Mouse (Mus musculus): ENCODE measurements around the gene 1110012L19Rik. TPM values are rescaled to one million over a fixed set of nuclear protein-coding genes. Genes with fewer than 3 reads are reported as not detected.
"Not testable (repeated sequence)": the region's sequence is repeated elsewhere in the genome, so short reads cannot be mapped to it uniquely, and the experiment has no call there.

1110012L19Rik gene
- polyA plus RNA-seq (2011; ENCODE audit: insufficient read length, low read depth, missing spikeins): 25.0 and 30.1 TPM in 2 replicates

- no peaks in the 10 kb centered on the region for H3K4me1 ChIP-seq (ENCODE audit: control insufficient read depth, insufficient read depth, low read length)
- peak within 1 kb of the TSS; percentile 70 for H3K4me3 ChIP-seq (ENCODE audit: insufficient read depth, low read length)
- TF ChIP-seq POLR2A (IDR thresholded peaks at IDR 0.05; ENCODE audit: low read depth, low read length) (peak; percentile 67), CTCF (IDR thresholded peaks at IDR 0.05; ENCODE audit: borderline replicate concordance, insufficient read depth, low read length) (no peak)
- H3K27ac ChIP-seq (ENCODE audit: insufficient read depth, low read length): peak within 1 kb of the TSS; percentile 91
Measured at GRCm38 (mm10) chrX:70385276-70385961, at the start of gene 1110012L19Rik. Gene 1110012L19Rik, plus strand, starts transcription at chrX:70385877.

- Histone ChIP-seq H3K27ac (ENCODE audit: insufficient read depth, low read length) (no peak overlapping the region), H3K4me1 (ENCODE audit: control insufficient read depth, insufficient read depth, low read length) (no peaks in the 10 kb centered on the region; the same call in 1 of the 2 replicates), H3K4me3 (ENCODE audit: insufficient read depth, low read length) (no peak overlapping the region)
- TF ChIP-seq CTCF (IDR thresholded peaks at IDR 0.05; ENCODE audit: borderline replicate concordance, insufficient read depth, low read length) (no peak), POLR2A (IDR thresholded peaks at IDR 0.05; ENCODE audit: low read depth, low read length) (no peak)
Measured at GRCm38 (mm10) chrX:70362985-70363384, 22.7 kb upstream of the 1110012L19Rik start.

- Histone ChIP-seq H3K4me3 (ENCODE audit: insufficient read depth, low read length) (no peak overlapping the region), H3K4me1 (ENCODE audit: control insufficient read depth, insufficient read depth, low read length) (no peaks in the 10 kb centered on the region; the same call in 1 of the 2 replicates), H3K27ac (ENCODE audit: insufficient read depth, low read length) (no peak overlapping the region)
- TF ChIP-seq CTCF (IDR thresholded peaks at IDR 0.05; ENCODE audit: borderline replicate concordance, insufficient read depth, low read length) (no peak), POLR2A (IDR thresholded peaks at IDR 0.05; ENCODE audit: low read depth, low read length) (no peak)
Measured at GRCm38 (mm10) chrX:70363446-70363845, 22.2 kb upstream of the 1110012L19Rik start.

- no peak for TF ChIP-seq CTCF (IDR thresholded peaks at IDR 0.05; ENCODE audit: borderline replicate concordance, insufficient read depth, low read length)
- TF ChIP-seq POLR2A (IDR thresholded peaks at IDR 0.05; ENCODE audit: low read depth, low read length): no peak
- Histone ChIP-seq H3K4me3 (ENCODE audit: insufficient read depth, low read length) (peak overlapping the region; percentile 48), H3K27ac (ENCODE audit: insufficient read depth, low read length) (no peak overlapping the region), H3K4me1 (ENCODE audit: control insufficient read depth, insufficient read depth, low read length) (no peaks in the 10 kb centered on the region; the same call in 1 of the 2 replicates)
Measured at GRCm38 (mm10) chrX:70364202-70364601, 21.5 kb upstream of the 1110012L19Rik start.

- peak within 1 kb of the TSS; percentile 48 for H3K4me3 ChIP-seq (ENCODE audit: insufficient read depth, low read length)
- H3K4me1 ChIP-seq (ENCODE audit: control insufficient read depth, insufficient read depth, low read length): no peaks in the 10 kb centered on the region; the same call in 1 of the 2 replicates
- TF ChIP-seq POLR2A (IDR thresholded peaks at IDR 0.05; ENCODE audit: low read depth, low read length): peak; percentile 73
- no peak for TF ChIP-seq CTCF (IDR thresholded peaks at IDR 0.05; ENCODE audit: borderline replicate concordance, insufficient read depth, low read length)
- H3K27ac ChIP-seq (ENCODE audit: insufficient read depth, low read length): no peak within 1 kb of the TSS
Measured at GRCm38 (mm10) chrX:70364661-70365613, 20.7 kb upstream of the 1110012L19Rik start, which contains the start of gene Ids. Gene Ids, minus strand, starts transcription at chrX:70365084.

GRCm38 (mm10) chrX:70369758-70370157 is 15.9 kb upstream of the 1110012L19Rik start:
- not testable (repeated sequence) for H3K4me3 ChIP-seq (ENCODE audit: insufficient read depth, low read length)

GRCm38 (mm10) chrX:70374469-70375110 is 11.1 kb upstream of the 1110012L19Rik start:
- not testable (repeated sequence) for H3K4me3 ChIP-seq (ENCODE audit: insufficient read depth, low read length); H3K4me1 ChIP-seq (ENCODE audit: control insufficient read depth, insufficient read depth, low read length); H3K27ac ChIP-seq (ENCODE audit: insufficient read depth, low read length)

More at GRCm38 (mm10) chrX:70369758-70370157, 15.9 kb upstream of the 1110012L19Rik start:
- not testable (repeated sequence) for H3K4me1 ChIP-seq (ENCODE audit: control insufficient read depth, insufficient read depth, low read length); H3K27ac ChIP-seq (ENCODE audit: insufficient read depth, low read length)

- no peak overlapping the region for H3K27ac ChIP-seq (ENCODE audit: insufficient read depth, low read length)
- H3K4me3 ChIP-seq (ENCODE audit: insufficient read depth, low read length): peak overlapping the region; percentile 70
- H3K4me1 ChIP-seq (ENCODE audit: control insufficient read depth, insufficient read depth, low read length): no peaks in the 10 kb centered on the region
- TF ChIP-seq POLR2A (IDR thresholded peaks at IDR 0.05; ENCODE audit: low read depth, low read length): no peak; the same call in 1 of the 2 replicates
- no peak for TF ChIP-seq CTCF (IDR thresholded peaks at IDR 0.05; ENCODE audit: borderline replicate concordance, insufficient read depth, low read length)
Measured at GRCm38 (mm10) chrX:70384917-70385275, 781 bp upstream of the 1110012L19Rik start.

GRCm38 (mm10) chrX:70385962-70386351 is 280 bp downstream of the 1110012L19Rik start:
- peak overlapping the region; percentile 91 for H3K27ac ChIP-seq (ENCODE audit: insufficient read depth, low read length)
- peak overlapping the region; percentile 70 for H3K4me3 ChIP-seq (ENCODE audit: insufficient read depth, low read length)
- H3K4me1 ChIP-seq (ENCODE audit: control insufficient read depth, insufficient read depth, low read length): no peaks in the 10 kb centered on the region
- TF ChIP-seq POLR2A (IDR thresholded peaks at IDR 0.05; ENCODE audit: low read depth, low read length) (no peak), CTCF (IDR thresholded peaks at IDR 0.05; ENCODE audit: borderline replicate concordance, insufficient read depth, low read length) (no peak)

- not testable (repeated sequence) for H3K4me3 ChIP-seq (ENCODE audit: insufficient read depth, low read length); H3K27ac ChIP-seq (ENCODE audit: insufficient read depth, low read length); H3K4me1 ChIP-seq (ENCODE audit: control insufficient read depth, insufficient read depth, low read length)
Measured at GRCm38 (mm10) chrX:70392636-70393035, 7.0 kb downstream of the 1110012L19Rik start.

- H3K4me3 ChIP-seq (ENCODE audit: insufficient read depth, low read length); H3K27ac ChIP-seq (ENCODE audit: insufficient read depth, low read length); H3K4me1 ChIP-seq (ENCODE audit: control insufficient read depth, insufficient read depth, low read length): not testable (repeated sequence)
Measured at GRCm38 (mm10) chrX:70425473-70425872, 39.8 kb downstream of the 1110012L19Rik start.
